Mouse (Mus musculus) hindbrain, embryonic 14.5 days (tissue): ENCODE measurements at regions not wholly inside any gene's neighbourhood (a gene's known extent, or its start where the extent isn't known, plus 50 kb on each side); places are given as distances from the start of the nearest gene placed in this dataset.
A peak's percentile ranks its signal among the peaks of the same experiment; 100 is the strongest.

Source experiments
- ATAC-seq: fragments of 200-750 bp; cut with Nextera tagmentation; 2 replicates; pipeline ENCODE4 v1.8.0; 2017; ENCODE audit warnings: moderate number of reproducible peaks, mild to moderate bottlenecking, moderate TSS enrichment, moderate library complexity; ENCODE audit not compliant: low FRiP score
- DNase-seq: peaks from one replicate; pipeline ENCODE4 v3.0.0-alpha.2; 2015; ENCODE audit warnings: low spot score
- H3K27ac ChIP-seq: fragments of 300-500 bp; sonication (generic); 2 replicates; pipeline ENCODE4 v1.5.1; 2014; ENCODE audit warnings: mild to moderate bottlenecking, moderate library complexity
- H3K27me3 ChIP-seq: fragments of 300-500 bp; sonication (generic); 2 replicates; pipeline ENCODE4 v1.6.1; 2014; ENCODE audit warnings: mild to moderate bottlenecking, low read length, mixed read lengths; ENCODE audit not compliant: control insufficient read depth, insufficient read depth
- H3K36me3 ChIP-seq: fragments of 300-500 bp; sonication (generic); replicated peaks from 2 replicates; pipeline ENCODE4 v1.6.1; 2014; ENCODE audit not compliant: control insufficient read depth, insufficient read depth
- H3K4me1 ChIP-seq: fragments of 300-500 bp; sonication (generic); replicated peaks from 2 replicates; pipeline ENCODE4 v1.6.1; 2014; ENCODE audit warnings: antibody characterized with exemption, low read length, mixed read lengths; ENCODE audit not compliant: control insufficient read depth, insufficient read depth
- H3K4me2 ChIP-seq: fragments of 300-500 bp; sonication (generic); replicated peaks from 2 replicates; pipeline ENCODE4 v1.6.1; 2014; ENCODE audit warnings: mild to moderate bottlenecking, moderate library complexity
- H3K4me3 ChIP-seq: fragments of 300-500 bp; sonication (generic); replicated peaks from 2 replicates; pipeline ENCODE4 v1.5.1; 2014; ENCODE audit warnings: mild to moderate bottlenecking, low read length
- H3K9ac ChIP-seq: fragments of 300-500 bp; sonication (generic); 2 replicates; pipeline ENCODE4 v1.6.1; 2014
- H3K9me3 ChIP-seq: fragments of 300-500 bp; sonication (generic); 2 replicates; pipeline ENCODE4 v1.6.1; 2016; ENCODE audit warnings: low read length; ENCODE audit not compliant: control insufficient read depth
- WGBS: fragments of 180-500 bp; shearing (Covaris S2); extraction: QIAGEN DNeasy Blood & Tissue Kit; methylation state at CpG from one replicate; pipeline ENCODE4 v1.1.7; 2014; 5-methylcytosine and 5-hydroxymethylcytosine counted together

- Histone ChIP-seq H3K4me3 (no peak overlapping the region), H3K4me1 (no peaks in the 10 kb centered on the region), H3K27ac (no peak overlapping the region), H3K9me3 (no peaks in the 10 kb centered on the region), H3K9ac (no peak overlapping the region), H3K4me2 (no peak overlapping the region), H3K36me3 (no peaks in the 10 kb centered on the region), H3K27me3 (no peaks in the 10 kb centered on the region)
- no peak for DNase-seq
- WGBS, result 33% methylated on average over 2 of the region's 2 CpGs
- no peak for ATAC-seq
These were observed 525.6 kb upstream of the Man1a start for GRCm38 (mm10) chr10:54601993-54602392.

- H3K36me3 ChIP-seq, result no peaks in the 10 kb centered on the region
- H3K9ac ChIP-seq, result no peak overlapping the region
- H3K4me2 ChIP-seq, result no peak overlapping the region
- no peak overlapping the region for H3K4me3 ChIP-seq
- H3K27ac ChIP-seq, result no peak overlapping the region
- H3K27me3 ChIP-seq, result no peaks in the 10 kb centered on the region
- H3K9me3 ChIP-seq, result no peaks in the 10 kb centered on the region
- ATAC-seq (no peak), DNase-seq (no peak)
- 79% methylated on average over 2 of the region's 2 CpGs for WGBS
- H3K4me1 ChIP-seq, result no peaks in the 10 kb centered on the region
These were observed 518.7 kb upstream of the Man1a start for GRCm38 (mm10) chr10:54595072-54595471.

GRCm38 (mm10) chr10:54558636-54559035 lies 482.2 kb upstream of the Man1a start:
- WGBS, result 60% methylated on average over 4 of the region's 4 CpGs
- Histone ChIP-seq H3K4me3 (no peak overlapping the region), H3K9ac (no peak overlapping the region), H3K4me1 (no peaks in the 10 kb centered on the region), H3K27me3 (no peaks in the 10 kb centered on the region), H3K4me2 (no peak overlapping the region), H3K9me3 (no peaks in the 10 kb centered on the region), H3K27ac (no peak overlapping the region), H3K36me3 (no peaks in the 10 kb centered on the region)
- no peak for ATAC-seq
- DNase-seq, result peak; percentile 50

- ATAC-seq (no peak), DNase-seq (no peak)
- 70% methylated on average over 6 of the region's 6 CpGs for WGBS
- Histone ChIP-seq H3K4me2 (no peak overlapping the region), H3K4me3 (no peak overlapping the region), H3K9ac (no peak overlapping the region), H3K4me1 (no peaks in the 10 kb centered on the region), H3K27me3 (no peaks in the 10 kb centered on the region), H3K36me3 (no peaks in the 10 kb centered on the region), H3K27ac (no peak overlapping the region), H3K9me3 (no peaks in the 10 kb centered on the region)
These were observed 475.5 kb upstream of the Man1a start for GRCm38 (mm10) chr10:54551734-54552397.

GRCm38 (mm10) chr10:54550665-54551064 lies 474.3 kb upstream of the Man1a start:
- Histone ChIP-seq H3K36me3 (no peaks in the 10 kb centered on the region), H3K27ac (no peak overlapping the region), H3K27me3 (no peaks in the 10 kb centered on the region), H3K4me1 (no peaks in the 10 kb centered on the region), H3K9me3 (no peaks in the 10 kb centered on the region), H3K9ac (no peak overlapping the region), H3K4me2 (no peak overlapping the region), H3K4me3 (no peak overlapping the region)
- DNase-seq (no peak), ATAC-seq (no peak)
- 92% methylated on average over 2 of the region's 2 CpGs for WGBS

- DNase-seq (no peak), ATAC-seq (peak; percentile 48; the same call in 1 of the 2 replicates)
- 80% methylated on average over 2 of the region's 2 CpGs for WGBS
- Histone ChIP-seq H3K36me3 (no peaks in the 10 kb centered on the region), H3K4me3 (no peak overlapping the region), H3K27ac (no peak overlapping the region), H3K27me3 (no peaks in the 10 kb centered on the region), H3K4me1 (no peaks in the 10 kb centered on the region), H3K9ac (no peak overlapping the region), H3K4me2 (no peak overlapping the region), H3K9me3 (no peaks in the 10 kb centered on the region)
These were observed 472.6 kb upstream of the Man1a start for GRCm38 (mm10) chr10:54548977-54549376.

GRCm38 (mm10) chr10:54548526-54548925 lies 472.1 kb upstream of the Man1a start:
- ATAC-seq, result peak; percentile 34; the same call in 1 of the 2 replicates
- no peak overlapping the region for H3K4me3 ChIP-seq
- 90% methylated on average over 1 of the region's 1 CpGs for WGBS
- no peaks in the 10 kb centered on the region for H3K27me3 ChIP-seq
- no peak overlapping the region for H3K27ac ChIP-seq
- H3K4me1 ChIP-seq, result no peaks in the 10 kb centered on the region
- no peaks in the 10 kb centered on the region for H3K9me3 ChIP-seq
- H3K9ac ChIP-seq, result no peak overlapping the region
- H3K36me3 ChIP-seq, result no peaks in the 10 kb centered on the region
- H3K4me2 ChIP-seq, result no peak overlapping the region
- DNase-seq, result no peak

GRCm38 (mm10) chr10:54532581-54532980 lies 456.2 kb upstream of the Man1a start:
- Histone ChIP-seq H3K27me3 (no peaks in the 10 kb centered on the region), H3K4me3 (no peak overlapping the region), H3K4me2 (no peak overlapping the region), H3K9ac (no peak overlapping the region), H3K27ac (no peak overlapping the region), H3K4me1 (no peaks in the 10 kb centered on the region), H3K36me3 (no peaks in the 10 kb centered on the region), H3K9me3 (peaks cover 33% of the 10 kb centered on the region)
- 91% methylated on average over 7 of the region's 7 CpGs for WGBS
- ATAC-seq (no peak), DNase-seq (no peak)

GRCm38 (mm10) chr10:54510776-54511175 lies 434.4 kb upstream of the Man1a start:
- Histone ChIP-seq H3K36me3 (no peaks in the 10 kb centered on the region), H3K4me3 (no peak overlapping the region), H3K9me3 (no peaks in the 10 kb centered on the region), H3K4me1 (no peaks in the 10 kb centered on the region), H3K27ac (no peak overlapping the region), H3K9ac (no peak overlapping the region), H3K27me3 (no peaks in the 10 kb centered on the region), H3K4me2 (no peak overlapping the region)
- DNase-seq (no peak), ATAC-seq (no peak)

GRCm38 (mm10) chr10:54509766-54510165 lies 433.4 kb upstream of the Man1a start:
- no peaks in the 10 kb centered on the region for H3K4me1 ChIP-seq
- H3K9ac ChIP-seq, result no peak overlapping the region
- H3K27ac ChIP-seq, result no peak overlapping the region
- DNase-seq (no peak), ATAC-seq (no peak)
- no peaks in the 10 kb centered on the region for H3K36me3 ChIP-seq
- H3K4me3 ChIP-seq, result no peak overlapping the region
- H3K4me2 ChIP-seq, result no peak overlapping the region
- H3K27me3 ChIP-seq, result no peaks in the 10 kb centered on the region
- no peaks in the 10 kb centered on the region for H3K9me3 ChIP-seq
